Mouse (Mus musculus) midbrain, postnatal 0 days (tissue): ENCODE measurements around the gene Parp4. TPM values are rescaled to one million over a fixed set of nuclear protein-coding genes. Genes with fewer than 3 reads are reported as not detected.

ENCODE experiments used
- ATAC-seq: fragments of 200-750 bp; cut with Nextera tagmentation; 2 replicates; pipeline ENCODE4 v1.8.0; 2017; ENCODE audit warnings: moderate number of reproducible peaks, mild to moderate bottlenecking, moderate TSS enrichment, moderate library complexity; ENCODE audit not compliant: low FRiP score
- DNase-seq: peaks from one replicate; pipeline ENCODE4 v3.0.0-alpha.2; 2015; ENCODE audit warnings: low spot score
- H3K27ac ChIP-seq: fragments of 300-500 bp; sonication (generic); 2 replicates; pipeline ENCODE4 v1.5.1; 2014; ENCODE audit warnings: low read depth, mild to moderate bottlenecking, low read length, mixed read lengths
- H3K27me3 ChIP-seq: fragments of 300-500 bp; sonication (generic); 2 replicates; pipeline ENCODE4 v1.6.1; 2014; ENCODE audit warnings: low read length, control low read depth, mixed read lengths; ENCODE audit not compliant: insufficient read depth
- H3K36me3 ChIP-seq: fragments of 300-500 bp; sonication (generic); 2 replicates; pipeline ENCODE4 v1.6.1; 2014; ENCODE audit warnings: low read length, control low read depth, mixed read lengths; ENCODE audit not compliant: insufficient read depth
- H3K4me1 ChIP-seq: fragments of 300-500 bp; sonication (generic); 2 replicates; pipeline ENCODE4 v1.6.1; 2014; ENCODE audit warnings: mild to moderate bottlenecking, control low read depth, antibody characterized with exemption, low read length, mixed read lengths; ENCODE audit not compliant: insufficient read depth
- H3K4me2 ChIP-seq: fragments of 300-500 bp; sonication (generic); 2 replicates; pipeline ENCODE4 v1.6.1; 2014; ENCODE audit warnings: low read depth, mild to moderate bottlenecking, low read length, mixed read lengths; ENCODE audit not compliant: poor library complexity, severe bottlenecking
- H3K4me3 ChIP-seq: fragments of 300-500 bp; sonication (generic); 2 replicates; pipeline ENCODE4 v1.5.1; 2014; ENCODE audit warnings: low read depth, mild to moderate bottlenecking, low read length, moderate library complexity
- H3K9ac ChIP-seq: fragments of 300-500 bp; sonication (generic); replicated peaks from 2 replicates; pipeline ENCODE4 v1.6.1; 2014; ENCODE audit warnings: mild to moderate bottlenecking, low read length, moderate library complexity, mixed read lengths; ENCODE audit not compliant: poor library complexity, severe bottlenecking
- H3K9me3 ChIP-seq: fragments of 300-500 bp; sonication (generic); 2 replicates; pipeline ENCODE4 v1.6.1; 2016; ENCODE audit warnings: low read length, control low read depth
- CTCF ChIP-seq: IDR thresholded peaks from 2 replicates; pipeline ENCODE4 v1.5.1; 2016; ENCODE audit warnings: antibody characterized with exemption, mild to moderate bottlenecking
- WGBS: fragments of 180-500 bp; shearing (Covaris S2); extraction: QIAGEN DNeasy Blood & Tissue Kit; methylation state at CpG from one replicate; pipeline ENCODE4 v1.1.7; 2014; 5-methylcytosine and 5-hydroxymethylcytosine counted together
- polyA plus RNA-seq: library from polyadenylated mRNA; unstranded; fragments of >200 nt; fragmentation: Nextera tagmentation; extraction: Ambion mirVana; gene quantifications from 2 replicates; pipeline ENCODE4 v1.2.1, GENCODE M21; 2015
- total RNA-seq: library from RNA; depleted of rRNA; stranded (reverse); fragments of >200 nt; gene quantifications from 2 replicates; pipeline ENCODE4 v1.2.3, GENCODE M21; 2014

The Parp4 gene
- total and polyA plus RNA-seq, 2 experiments from 2014 or later, result 0.79 to 0.99 TPM

GRCm38 (mm10) chr14:56665651-56666050 lies 90.2 kb downstream of the Parp4 start:
- DNase-seq (no peak), ATAC-seq (no peak)
- Histone ChIP-seq H3K4me2 (no peak overlapping the region), H3K27ac (no peak overlapping the region), H3K9ac (no peak overlapping the region), H3K4me3 (no peak overlapping the region), H3K4me1 (peaks cover 9% of the 10 kb centered on the region; the same call in 1 of the 2 replicates), H3K27me3 (no peaks in the 10 kb centered on the region), H3K9me3 (no peaks in the 10 kb centered on the region), H3K36me3 (no peaks in the 10 kb centered on the region)
- 76% methylated on average over 5 of the region's 5 CpGs for WGBS
- no peak for TF ChIP-seq CTCF

DNA sequence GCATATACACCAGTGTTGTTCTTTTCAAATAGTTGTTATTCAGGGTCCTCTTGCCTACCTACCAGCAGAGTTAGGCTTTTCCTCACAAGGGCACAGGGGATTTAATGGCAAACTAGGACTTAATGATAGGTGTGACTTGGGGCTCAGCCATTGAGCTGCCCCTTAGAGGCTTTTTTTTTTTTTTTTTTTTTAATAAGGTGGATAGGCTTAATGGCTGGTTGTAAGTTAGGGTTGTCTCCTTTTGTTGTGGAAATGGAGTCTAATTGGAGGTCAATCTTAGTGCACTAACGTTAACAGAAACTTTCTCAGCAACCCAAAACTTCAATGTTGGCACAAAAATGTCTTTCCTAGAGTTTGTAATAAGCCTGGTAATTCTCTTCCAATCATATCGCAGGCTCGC lies 91.5 kb downstream of the Parp4 start:
- Histone ChIP-seq H3K9ac (no peak overlapping the region), H3K4me3 (peak overlapping the region; percentile 87; the same call in 1 of the 2 replicates), H3K9me3 (no peaks in the 10 kb centered on the region), H3K27ac (peak overlapping the region; percentile 89; the same call in 1 of the 2 replicates), H3K4me2 (peak overlapping the region; percentile 60; the same call in 1 of the 2 replicates), H3K36me3 (no peaks in the 10 kb centered on the region), H3K4me1 (peaks cover 9% of the 10 kb centered on the region; the same call in 1 of the 2 replicates), H3K27me3 (no peaks in the 10 kb centered on the region)
- no peak for ATAC-seq
- 81% methylated on average over 3 of the region's 3 CpGs for WGBS
- TF ChIP-seq CTCF, result no peak
- no peak for DNase-seq

DNA sequence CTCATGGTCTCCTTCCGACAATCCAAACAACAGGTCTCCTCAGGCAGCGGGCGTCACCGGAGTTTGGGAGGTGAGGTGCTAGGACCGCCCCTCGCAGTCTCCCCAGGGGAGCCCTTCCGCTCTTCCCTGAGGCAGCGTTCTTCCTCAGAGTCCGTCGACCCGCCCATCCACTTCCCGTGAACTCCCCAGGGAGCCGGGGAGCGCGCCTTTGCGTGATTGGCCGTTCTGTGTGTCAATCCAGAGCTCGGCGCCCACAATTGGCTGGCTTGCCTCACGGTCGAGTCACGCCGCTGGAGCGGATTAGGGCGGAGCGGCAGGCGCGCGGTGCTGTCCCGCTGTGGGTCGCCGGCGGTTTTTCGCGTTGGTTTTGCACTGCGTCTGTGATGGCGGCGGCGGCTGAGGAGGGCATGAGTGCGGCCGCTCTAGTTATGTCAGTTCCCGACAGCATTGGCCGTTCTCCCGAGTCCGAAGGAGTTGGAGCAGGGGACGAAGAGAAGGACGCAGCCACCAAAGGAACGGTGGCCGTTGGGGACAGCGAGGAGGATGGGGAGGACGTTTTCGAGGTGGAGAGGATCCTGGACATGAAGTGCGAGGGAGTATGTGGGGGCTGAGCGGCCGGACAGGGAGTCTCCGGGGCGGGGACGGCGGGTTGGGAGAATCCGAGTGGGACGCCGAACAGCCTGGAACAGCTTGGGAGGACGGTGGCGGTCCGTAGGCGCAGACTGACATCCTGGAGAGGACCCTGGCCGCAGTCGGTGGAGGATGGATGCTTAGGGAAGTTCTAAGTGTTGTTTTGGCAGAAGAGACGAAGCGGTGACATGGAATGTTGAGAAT lies 92.8 kb downstream of the Parp4 start, which contains the start of gene Mphosph8:
Mphosph8 (plus strand) TSS at position 280 of the 834 bp plus-strand sequence.
- under 1% methylated on average over 70 of the region's 70 CpGs for WGBS
- H3K36me3 ChIP-seq, result peaks cover 5% of the 10 kb centered on the region; the same call in 1 of the 2 replicates
- no peaks in the 10 kb centered on the region for H3K9me3 ChIP-seq
- H3K4me1 ChIP-seq, result peaks cover 9% of the 10 kb centered on the region; the same call in 1 of the 2 replicates
- H3K4me2 ChIP-seq, result peak within 1 kb of the TSS; percentile 79
- H3K27ac ChIP-seq, result peak within 1 kb of the TSS; percentile 89
- no peaks in the 10 kb centered on the region for H3K27me3 ChIP-seq
- peak within 1 kb of the TSS; percentile 87 for H3K4me3 ChIP-seq
- ATAC-seq (peak; percentile 99), DNase-seq (peak; percentile 99)
- TF ChIP-seq CTCF, result no peak
- H3K9ac ChIP-seq, result peak within 1 kb of the TSS; percentile 79

- H3K4me2 ChIP-seq, result peak overlapping the region; percentile 79
- H3K36me3 ChIP-seq, result peaks cover 5% of the 10 kb centered on the region; the same call in 1 of the 2 replicates
- H3K4me3 ChIP-seq, result peak overlapping the region; percentile 87
- peak overlapping the region; percentile 79 for H3K9ac ChIP-seq
- H3K9me3 ChIP-seq, result no peaks in the 10 kb centered on the region
- no peak for ATAC-seq
- H3K4me1 ChIP-seq, result peaks cover 9% of the 10 kb centered on the region; the same call in 1 of the 2 replicates
- 5% methylated on average over 13 of the region's 13 CpGs for WGBS
- H3K27ac ChIP-seq, result peak overlapping the region; percentile 89
- peak; percentile 5 for DNase-seq
- TF ChIP-seq CTCF, result no peak
- no peaks in the 10 kb centered on the region for H3K27me3 ChIP-seq
Observed at GRCm38 (mm10) chr14:56669046-56669620, 93.7 kb downstream of the Parp4 start.

- WGBS, result 89% methylated on average over 1 of the region's 1 CpGs
- no peak for TF ChIP-seq CTCF
- H3K36me3 ChIP-seq, result peaks cover 37% of the 10 kb centered on the region
- no peak overlapping the region for H3K9ac ChIP-seq
- H3K9me3 ChIP-seq, result no peaks in the 10 kb centered on the region
- ATAC-seq, result no peak
- H3K4me2 ChIP-seq, result no peak overlapping the region
- no peak for DNase-seq
- no peak overlapping the region for H3K27ac ChIP-seq
- no peak overlapping the region for H3K4me3 ChIP-seq
- no peaks in the 10 kb centered on the region for H3K27me3 ChIP-seq
- H3K4me1 ChIP-seq, result no peaks in the 10 kb centered on the region
Observed at GRCm38 (mm10) chr14:56685426-56685825, 110.0 kb downstream of the Parp4 start.

DNA sequence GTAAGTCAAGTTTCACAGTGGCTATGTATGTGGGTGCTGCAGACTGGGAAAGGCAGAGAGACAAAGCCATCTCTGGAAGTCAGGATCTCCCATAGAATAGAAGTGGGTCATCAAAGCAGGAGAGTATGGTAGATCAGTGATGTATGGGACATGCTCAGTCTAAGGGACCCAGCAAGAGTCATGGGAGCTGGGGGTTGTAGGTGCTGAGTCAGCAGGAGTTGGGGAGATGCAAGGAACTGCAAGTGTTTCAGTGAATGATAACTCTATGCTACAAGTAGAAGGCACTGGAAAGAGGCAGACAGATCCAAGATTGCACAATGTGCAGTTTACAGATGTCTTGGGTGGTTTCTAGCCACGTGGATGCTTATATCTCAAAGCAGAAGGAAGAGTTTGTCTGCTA lies 113.7 kb downstream of the Parp4 start:
- ATAC-seq, result no peak
- DNase-seq, result no peak
- Histone ChIP-seq H3K4me3 (no peak overlapping the region), H3K36me3 (peaks cover 62% of the 10 kb centered on the region), H3K27ac (no peak overlapping the region), H3K9ac (no peak overlapping the region), H3K4me1 (no peaks in the 10 kb centered on the region), H3K27me3 (no peaks in the 10 kb centered on the region), H3K4me2 (no peak overlapping the region), H3K9me3 (no peaks in the 10 kb centered on the region)
- WGBS, result 95% methylated on average over 1 of the region's 1 CpGs
- TF ChIP-seq CTCF, result no peak
